Mouse (Mus musculus) c-Kit-positive CD71-positive TER-119-positive erythroid progenitor cells, embryonic 14.5 days (primary cell): ENCODE data around the gene Bicral.

ENCODE experiments used
- DNase-seq: peaks from one replicate; pipeline ENCODE4 v3.0.0-alpha.2; 2013; ENCODE audit warnings: low spot score

Bicral gene

DNA sequence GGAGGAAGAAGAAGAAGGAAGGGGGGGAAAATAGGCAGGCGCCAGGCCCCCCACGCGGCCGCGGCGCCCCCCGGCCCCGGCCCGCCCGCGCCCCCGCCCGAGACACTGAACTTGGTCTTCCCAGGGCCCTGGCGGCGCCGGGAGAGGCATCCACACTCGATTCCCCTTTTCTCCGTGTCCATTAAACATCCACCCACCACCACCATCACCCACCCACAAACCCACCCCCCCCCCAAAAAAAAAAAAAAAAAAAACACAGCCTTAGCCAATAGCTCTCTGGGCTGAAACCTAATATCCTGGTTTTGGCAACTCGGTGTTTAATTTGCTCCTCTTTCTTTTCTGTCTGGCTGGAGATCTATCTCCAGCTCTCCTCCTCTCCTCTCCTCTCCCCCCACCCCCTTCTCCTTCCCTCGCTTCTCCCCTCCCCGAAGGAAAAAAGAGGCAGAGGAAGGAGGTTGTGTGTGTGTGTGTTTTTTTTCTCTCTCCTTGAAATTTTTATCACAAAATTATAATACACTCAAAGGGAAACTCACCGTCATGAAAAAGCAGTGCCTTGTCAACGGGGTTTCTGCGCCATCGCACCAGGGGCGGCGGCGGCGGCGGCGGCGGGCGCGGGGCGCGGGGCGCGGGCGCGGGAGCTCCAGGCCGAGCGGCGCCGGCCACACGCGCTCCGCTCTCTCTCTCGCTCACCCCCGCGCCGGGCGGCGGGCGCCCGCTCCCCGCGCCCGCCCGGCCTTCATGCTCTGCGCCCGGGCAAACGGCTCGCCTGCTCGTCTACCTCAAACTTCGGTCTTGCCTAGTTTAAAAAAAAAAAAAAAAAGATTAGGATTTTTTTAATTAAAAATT, at the start of gene Bicral:
TSS of gene Bicral (minus strand) at position 580 of the 846 bp plus-strand sequence.
- peak; percentile 44 for DNase-seq

DNA sequence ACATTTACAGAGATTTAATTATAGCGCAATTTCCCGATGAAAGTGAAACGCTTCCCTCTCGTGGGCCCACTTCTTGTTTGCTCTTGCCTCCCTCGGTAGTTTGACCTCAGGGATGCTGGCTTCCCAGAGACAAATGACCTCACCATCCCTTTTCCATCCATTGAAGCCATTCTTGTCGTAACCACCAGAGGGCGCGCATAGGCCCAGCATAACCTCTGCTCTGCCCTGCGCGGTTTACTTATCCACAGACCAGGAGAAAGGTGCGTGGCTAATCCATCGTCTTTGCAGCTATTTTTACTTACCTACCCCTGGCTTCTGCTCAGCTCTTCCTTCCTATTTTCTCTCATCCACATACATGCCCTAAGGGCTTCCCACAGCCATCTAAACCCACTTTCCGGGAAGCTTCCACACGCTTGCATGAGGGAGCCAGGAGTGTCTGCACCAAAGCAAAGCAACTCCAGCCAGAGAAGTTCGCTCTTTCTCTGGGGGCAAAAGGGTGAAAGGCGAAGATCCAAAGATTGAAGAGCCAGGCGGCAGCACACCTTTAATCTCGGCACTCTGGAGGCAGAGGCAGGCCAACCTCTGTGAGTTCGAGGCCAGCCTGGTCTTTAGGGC, 45.7 kb upstream of the Bicral start:
- DNase-seq = peak; percentile 72

DNA sequence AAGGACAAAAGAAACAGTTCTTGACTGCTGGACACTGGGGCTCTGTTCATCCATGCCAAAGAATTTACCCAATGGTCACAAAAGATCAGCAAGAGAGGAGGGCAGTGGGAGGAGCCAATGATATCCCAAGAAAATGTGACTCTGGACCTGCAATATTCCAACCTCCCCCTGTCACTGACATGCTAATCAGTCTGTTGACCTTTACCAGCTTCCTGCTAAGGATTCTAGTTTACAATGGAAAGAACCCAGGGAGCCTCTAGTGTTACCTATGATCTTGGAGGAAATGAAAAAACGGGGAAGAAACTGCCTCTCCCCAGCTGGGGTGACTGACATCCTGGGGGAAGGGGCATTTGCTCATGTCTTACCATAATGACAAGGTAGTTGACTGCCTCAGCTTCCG, 42.7 kb upstream of the Bicral start:
- DNase-seq = no peak

DNA sequence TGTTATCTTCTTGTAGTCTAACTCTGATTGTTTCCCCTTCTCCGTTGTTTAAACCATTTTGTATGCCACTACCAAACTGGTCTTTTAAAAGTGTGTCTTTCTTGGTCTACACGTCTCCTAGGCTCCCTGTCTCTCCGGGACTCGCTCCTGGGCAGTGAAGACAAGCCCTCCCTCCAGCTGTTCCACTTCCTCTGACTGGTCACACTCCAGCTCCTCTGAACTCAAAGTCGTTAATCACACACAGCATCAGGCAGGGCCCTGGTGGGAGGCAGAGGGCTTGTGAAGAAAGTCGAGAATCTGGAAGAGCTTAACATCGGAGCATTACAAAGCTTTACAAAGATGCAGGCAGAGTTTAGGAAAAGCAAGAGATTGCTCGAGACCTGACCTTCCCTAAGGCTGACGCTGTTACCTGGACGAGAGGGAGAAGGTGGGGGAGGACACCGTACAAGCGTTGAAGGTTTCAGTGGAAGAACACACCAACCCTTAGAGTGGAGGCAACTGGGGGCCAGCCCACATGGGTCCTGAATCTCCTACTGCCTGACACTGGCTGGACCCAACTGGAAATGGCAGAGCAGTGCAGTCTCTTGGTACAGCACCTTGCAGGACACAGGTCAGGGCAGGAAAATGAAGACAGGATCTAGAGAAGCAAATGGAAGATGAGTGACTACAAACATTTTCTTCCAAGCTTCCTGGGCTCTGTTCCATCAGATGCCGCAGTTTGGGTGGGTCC, 39.1 kb upstream of the Bicral start:
- DNase-seq = no peak

DNA sequence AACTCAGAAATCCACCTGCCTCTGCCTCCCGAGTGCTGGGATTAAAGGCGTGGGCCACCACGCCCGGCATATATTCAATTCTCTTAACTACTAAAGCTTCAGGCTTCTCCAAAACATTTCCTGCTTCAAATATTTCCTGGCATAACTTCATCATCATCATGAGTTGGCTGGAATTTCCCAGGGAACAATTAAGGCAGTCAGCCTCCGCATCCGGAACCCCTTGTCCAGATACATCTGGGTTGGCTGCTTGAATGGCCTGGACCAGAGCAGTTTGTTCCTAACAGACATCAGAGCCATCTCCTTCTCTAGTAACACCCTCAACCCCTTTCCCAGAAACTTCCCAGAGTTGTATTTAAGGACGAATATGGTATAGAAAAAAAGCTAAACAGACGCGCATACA, 37.1 kb upstream of the Bicral start:
- DNase-seq = no peak

DNA sequence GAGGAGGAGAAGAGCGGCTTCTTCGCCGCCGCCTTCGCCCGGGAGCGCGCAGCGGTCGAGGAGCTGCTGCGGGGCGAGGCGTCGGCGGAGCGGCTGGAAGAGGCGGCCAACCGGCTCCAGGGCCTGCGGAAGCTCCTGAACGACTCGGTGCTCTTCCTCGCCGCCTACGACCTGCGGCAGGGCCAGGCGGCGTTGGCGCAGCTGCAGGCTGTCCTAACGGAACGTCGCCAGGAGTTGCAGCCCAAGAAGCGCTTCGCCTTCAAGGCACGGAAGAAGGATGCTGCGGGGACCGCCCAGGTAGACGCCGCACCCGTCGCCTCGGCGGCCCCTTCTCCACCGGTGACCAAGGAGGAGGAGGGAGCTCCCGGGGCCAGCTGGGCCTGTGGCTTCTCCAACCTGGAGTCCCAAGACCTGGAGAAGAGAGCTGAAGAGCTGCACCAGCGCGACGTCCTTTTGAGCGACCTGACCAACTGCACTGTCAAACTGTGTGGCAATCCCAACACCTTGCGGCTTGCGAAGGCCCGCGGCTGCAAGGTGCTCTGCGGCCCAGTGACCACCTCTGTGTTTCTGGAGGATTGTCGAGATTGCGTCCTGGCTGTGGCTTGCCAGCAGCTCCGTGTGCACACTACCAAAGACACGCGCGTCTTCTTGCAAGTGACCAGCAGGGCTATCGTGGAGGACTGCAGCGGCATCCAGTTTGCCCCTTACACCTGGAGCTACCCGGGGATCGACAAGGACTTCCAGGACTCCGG, 32.7 kb upstream of the Bicral start:
- no peak for DNase-seq

DNA sequence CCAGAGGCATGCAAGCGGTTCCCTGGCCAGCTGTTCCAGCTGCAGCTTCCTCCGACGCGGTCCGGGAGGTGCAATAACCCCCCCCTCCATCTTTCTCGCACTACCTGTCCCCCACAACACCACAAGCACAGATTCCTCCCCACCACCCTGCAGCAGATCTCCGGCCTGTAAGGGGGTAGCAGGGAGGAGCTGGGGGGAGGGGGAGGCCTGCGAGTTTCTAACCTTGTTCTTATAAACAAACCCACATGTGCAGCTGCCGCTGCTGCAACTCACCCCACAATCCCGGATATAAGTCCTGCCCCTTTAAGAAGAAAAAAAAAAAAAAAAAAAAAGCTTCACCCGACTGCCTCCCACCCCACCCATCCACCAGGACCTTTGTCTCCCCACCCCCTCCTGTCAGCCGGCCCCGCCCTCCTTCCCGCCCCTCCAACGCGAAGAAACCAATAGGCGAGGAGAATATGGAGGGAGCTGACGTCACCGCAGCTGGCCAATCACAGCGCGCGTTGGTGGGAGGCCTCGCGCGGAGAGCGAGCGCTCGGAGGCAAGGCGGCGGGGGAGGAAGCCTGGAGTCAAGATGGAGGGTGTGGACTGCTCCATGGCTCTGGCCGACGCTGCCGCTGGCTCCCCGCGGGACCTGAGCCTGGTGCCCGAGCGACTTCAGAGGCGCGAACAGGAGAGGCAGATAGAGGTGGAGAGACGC, 32.0 kb upstream of the Bicral start, which contains the start of gene Tbcc:
TSS of gene Tbcc (plus strand) at position 569 of the 700 bp plus-strand sequence.
- peak; percentile 98 for DNase-seq

DNA sequence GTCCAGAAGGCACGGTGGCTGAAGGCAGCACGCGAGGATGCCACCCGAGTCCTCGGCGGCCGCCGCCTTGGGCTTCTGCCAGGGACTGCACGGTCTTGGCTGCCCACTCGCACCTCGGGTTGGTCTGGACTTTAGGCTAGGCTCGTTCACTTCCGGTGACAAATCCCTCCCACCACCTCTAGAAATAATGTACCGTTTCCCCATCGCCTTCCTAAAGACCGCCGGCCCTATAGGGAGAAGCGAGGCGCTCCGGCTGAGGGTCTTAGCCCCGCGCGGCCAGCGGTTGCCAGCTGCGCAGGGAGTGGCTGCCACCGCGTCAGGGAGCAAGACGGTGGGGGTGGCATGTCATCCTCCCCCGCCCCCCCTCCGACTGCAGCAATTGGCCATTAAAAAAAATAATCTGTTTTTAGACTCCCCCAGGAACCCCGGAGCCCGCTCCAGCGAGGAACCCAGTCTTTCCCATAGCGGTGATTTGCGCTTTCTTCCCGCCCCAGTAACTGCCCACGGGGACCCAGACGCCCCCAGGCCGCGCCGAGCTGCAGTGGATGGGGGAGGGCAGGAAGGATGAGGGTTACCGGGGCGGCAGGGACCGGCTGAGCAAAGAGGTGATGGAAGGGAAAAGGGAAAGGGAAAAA, 31.3 kb upstream of the Bicral start:
- DNase-seq = peak; percentile 47

DNA sequence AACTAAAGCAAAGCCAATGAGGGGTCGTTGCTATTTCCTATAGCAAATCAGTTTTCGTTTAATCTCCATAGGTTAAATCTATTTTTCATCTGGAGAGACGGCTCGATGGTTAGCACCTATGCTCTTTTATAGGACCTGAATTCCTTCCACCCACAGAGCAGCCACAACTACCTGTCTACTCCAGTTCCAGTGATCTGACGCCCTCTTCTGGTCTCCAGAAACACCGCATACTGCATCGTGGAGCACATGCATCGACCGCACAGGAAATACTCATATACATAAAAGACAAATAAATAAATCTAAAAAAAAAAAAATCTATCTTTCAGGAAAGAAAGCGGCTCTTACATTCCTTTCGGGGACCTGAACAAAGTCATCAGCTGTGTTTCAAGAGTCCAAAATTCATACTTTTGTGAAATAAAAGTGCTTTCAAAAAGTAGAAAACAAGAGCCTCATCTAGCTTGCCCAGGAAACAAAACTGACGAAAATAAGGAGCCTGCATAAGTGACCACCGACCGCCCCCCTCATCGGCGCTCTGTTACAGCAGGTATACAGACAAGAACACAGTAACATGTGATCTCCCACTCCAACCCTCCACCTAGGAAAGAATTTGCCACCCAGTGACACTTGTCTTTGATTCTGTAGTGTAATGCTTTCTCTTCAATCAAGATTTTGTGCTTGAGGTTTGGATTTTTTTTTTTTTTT, 30.4 kb upstream of the Bicral start:
- DNase-seq = peak; percentile 64

DNA sequence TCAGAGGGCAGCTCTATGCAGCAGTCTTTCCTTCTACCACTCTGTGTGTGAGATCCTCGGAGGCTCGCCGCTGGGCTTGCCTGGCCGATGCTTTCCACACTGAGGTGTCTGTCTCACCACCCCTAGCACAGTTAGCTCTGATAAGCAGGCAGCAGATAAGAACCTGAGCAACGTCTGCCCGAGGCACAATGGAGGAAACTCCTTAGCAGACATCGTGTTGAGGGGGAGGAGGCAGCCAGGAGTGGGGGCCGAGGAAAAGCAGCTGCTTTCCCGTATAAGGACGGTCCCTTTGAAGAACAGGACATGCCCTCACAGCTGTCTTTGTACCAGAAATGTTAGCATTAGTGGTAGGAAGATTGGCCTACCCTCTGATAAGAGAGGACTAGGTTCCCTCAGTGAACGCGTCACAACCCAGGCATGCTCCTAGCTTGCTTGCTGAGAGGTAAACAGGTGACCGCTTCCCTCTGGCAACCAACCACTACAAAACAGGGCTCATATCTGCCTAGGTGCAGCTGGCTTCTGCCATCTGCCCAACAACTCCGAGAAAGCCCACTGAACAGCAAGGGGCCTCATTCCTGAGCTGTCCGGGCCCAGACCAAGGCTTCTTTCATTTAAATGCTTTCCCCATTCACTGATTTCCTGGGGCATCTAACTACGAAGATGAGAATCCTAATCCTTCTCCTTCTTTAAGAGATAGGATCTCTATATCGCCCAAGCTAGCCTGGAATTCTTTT, 27.8 kb upstream of the Bicral start:
- DNase-seq = peak; percentile 51

DNA sequence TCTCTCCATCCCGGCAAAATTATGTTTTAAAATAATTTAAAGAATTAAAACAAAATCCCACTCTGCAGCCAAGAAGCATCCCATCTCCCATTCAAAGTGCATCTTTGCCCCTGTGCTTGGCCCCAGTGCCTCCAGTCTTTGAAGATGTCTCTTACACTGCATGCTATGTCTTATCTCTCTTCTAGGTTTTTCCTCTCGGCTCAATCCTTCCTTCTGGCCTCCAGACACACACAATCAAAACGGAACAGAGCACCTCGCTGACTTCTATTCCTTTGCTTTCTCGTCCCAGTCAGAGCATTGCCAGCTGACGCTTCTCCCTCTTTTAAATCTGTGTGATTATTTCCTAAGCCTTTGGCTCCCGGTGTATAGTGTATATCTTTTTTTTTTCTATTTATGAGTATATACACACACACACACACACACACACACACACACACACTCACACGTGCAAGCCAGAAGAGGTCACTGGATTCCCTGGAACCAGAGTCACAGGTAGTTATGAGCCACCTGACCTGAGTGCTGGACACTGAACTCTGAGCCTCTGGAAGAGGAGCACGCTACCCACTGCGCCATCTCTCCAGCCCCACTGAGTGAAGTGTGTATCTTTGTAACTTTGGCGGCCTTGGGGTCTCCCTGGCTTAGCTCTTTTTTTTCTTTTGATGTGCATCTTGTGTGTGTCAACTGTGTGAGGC, 27.1 kb upstream of the Bicral start:
- DNase-seq = no peak

DNA sequence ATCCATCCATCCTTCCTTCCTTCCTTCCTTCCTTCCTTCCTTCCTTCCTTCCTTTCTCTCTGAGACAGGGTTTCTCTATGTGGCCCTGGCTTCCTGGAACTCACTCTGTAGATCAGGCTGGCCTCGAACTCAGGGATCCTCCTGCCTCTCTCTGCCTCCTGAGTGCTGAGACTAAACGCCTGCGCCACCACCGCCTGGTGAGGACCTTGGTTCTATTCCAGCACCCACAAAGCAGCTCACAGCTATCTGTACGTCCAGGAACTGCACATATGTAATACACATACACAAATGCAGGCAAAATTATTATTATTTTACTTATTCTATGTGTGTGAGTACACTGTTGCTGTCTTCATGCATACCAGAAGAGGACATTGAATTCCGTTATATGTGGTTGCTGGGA, 26.5 kb upstream of the Bicral start:
- DNase-seq = no peak

DNA sequence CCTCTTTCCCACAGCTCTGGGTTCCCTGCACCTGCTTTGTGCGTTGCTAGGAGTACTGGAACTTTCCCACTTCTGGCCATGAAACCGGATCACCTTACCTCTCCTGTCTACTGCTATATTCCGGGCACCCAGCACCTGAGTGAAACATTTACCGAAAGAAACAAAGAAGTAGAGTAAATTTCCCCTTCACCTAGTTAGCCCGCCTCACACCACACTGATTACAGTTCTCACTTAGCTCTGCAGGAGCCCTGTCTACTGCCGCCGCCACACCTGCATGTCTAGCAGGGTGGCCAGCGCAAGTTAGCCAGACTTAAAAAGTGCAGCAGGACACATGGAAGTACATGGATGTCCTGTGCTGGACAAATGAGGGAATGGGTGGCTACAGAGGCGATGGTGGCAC, 24.8 kb upstream of the Bicral start:
- DNase-seq = no peak

DNA sequence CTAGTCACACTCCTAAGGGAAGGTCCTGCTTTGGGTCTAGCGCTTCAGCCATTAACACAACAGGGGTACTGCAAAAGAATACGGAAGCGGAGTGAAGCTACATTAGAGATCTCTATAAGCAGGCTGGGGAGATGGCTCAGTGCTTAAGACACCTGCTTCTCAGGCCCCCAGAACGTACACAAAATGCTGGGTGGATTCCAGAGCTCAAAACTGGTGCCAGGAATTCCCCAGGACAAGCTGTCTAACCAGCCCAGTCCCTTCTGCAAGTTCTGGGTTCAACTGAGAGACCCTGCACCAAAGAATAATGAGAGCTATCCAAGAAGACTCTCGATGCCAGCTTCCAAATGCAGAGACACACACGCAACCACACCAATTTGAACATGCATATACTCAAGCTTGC, 23.4 kb upstream of the Bicral start:
- DNase-seq = no peak

DNA sequence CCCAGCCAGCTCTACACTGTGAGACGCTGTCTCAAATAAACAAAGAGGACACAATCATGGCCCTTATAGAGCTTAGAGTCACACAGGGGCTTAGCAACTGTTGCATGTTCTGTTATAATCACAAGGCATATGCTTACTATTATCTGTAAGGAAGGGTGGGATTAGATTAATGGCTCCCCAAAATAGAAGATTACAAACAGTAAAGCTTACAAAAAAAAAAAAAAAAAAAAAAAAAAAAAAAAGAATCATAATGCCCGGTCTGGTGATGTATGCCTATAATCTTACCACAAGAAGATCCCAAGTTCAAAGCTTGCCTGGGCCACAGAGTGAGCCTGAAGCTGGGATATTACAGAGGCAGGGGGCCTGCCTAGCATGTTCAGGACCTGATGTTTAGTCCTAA, 22.0 kb upstream of the Bicral start:
- no peak for DNase-seq

DNA sequence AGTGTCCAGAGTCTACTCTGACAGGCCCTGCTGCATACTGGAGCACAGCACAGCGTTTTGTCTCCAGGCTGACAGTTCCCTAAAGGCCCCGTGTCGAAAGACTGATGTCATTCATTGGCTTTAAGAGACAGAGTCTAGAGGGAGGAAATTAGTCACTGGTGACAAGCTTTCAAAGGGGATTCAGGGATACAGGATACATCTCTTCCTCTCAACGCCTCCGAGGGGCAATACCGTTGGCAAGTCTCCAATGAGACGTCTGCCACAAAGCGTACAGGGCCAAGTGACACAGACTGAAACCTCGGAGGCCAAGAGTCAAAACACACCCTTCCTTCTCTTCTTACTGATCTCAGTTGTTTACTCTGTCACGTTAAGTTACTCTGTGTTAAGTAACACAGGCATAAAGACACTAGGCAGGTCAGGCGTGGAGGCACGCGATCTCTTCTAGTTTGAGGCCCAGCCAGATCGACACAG, 21.6 kb upstream of the Bicral start:
- no peak for DNase-seq

DNA sequence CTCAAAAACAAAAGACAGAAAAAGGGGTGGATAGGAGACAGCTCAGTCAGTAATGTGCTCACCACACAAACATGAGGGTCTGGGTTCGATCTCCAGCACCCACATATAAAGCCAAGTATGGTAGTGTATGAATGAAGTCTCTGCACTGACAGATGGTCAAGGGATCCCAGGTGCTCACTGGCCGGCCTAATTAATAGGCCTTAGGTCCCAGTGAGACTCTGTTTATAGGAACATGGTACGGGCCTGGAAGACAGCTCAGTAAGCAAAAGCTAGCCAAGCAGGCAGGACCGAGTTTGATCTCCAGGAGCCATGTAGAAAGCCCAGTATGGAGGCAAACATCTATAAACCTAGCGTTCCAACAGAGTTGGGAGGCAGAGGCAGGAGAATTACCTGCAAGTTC, 18.8 kb upstream of the Bicral start:
- DNase-seq = no peak

DNA sequence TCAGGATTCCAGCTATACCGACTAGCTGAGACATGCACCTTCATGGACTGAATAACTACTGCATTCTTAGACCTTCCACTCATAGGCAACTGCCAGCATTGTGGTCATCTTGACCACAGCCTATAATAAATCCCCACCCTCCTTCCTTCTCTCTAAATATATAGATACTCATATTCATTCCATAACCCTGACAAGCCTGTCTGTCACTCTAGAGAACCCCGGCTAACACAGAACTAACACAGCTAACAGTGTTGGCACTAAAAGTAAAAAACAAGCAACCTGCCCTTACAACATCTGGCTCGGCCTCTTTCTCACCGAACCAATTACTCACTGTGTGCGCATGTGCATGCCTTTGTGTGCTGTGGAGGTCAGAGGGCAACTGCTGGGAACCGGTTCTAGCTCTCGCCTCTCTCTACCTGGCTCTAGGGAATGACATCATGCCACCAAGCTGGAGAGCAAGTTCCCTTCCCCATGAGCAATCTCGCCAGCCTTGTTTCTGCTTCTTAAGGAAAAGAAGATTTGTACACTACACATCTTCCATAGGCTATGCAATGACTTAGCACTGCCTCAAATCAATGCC, 18.2 kb upstream of the Bicral start:
- DNase-seq = no peak

DNA sequence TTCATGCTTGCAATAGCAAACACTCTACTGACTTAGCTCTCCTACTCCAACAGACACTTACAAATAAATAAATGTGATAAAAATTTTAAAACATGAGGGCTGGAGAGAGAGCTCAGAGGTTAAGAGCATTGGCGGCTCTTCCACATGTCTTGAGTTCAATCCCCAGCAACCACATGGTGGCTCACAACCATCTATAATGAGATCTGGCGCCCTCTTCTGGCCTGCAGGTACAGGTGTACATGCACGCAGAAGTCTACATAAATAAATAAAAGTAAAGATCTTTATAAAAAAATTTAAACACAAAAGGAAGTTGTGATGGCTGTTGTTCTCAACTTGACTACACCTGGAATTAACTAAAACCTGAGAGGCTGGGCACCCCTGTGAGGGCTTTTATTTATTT, 17.3 kb upstream of the Bicral start:
- DNase-seq = no peak
